Mouse (Mus musculus) hindbrain, embryonic 10.5 days (tissue): ENCODE data around the gene Tmem88. TPM values are rescaled to one million over a fixed set of nuclear protein-coding genes. Genes with fewer than 3 reads are reported as not detected.

Experiments used
- DNase-seq: peaks from one replicate; pipeline ENCODE4 v3.0.0-alpha.2; 2017; ENCODE audit warnings: low spot score
- H3K27ac ChIP-seq: fragments of 300-500 bp; sonication (generic); 2 replicates; pipeline ENCODE4 v1.5.1; 2016; ENCODE audit warnings: mild to moderate bottlenecking, moderate library complexity
- H3K27me3 ChIP-seq: fragments of 300-500 bp; sonication (generic); 2 replicates; pipeline ENCODE4 v1.6.1; 2016; ENCODE audit warnings: mild to moderate bottlenecking; ENCODE audit not compliant: poor library complexity, insufficient read depth, severe bottlenecking
- H3K36me3 ChIP-seq: fragments of 300-500 bp; sonication (generic); 2 replicates; pipeline ENCODE4 v1.6.1; 2016; ENCODE audit warnings: mild to moderate bottlenecking, moderate library complexity
- H3K4me1 ChIP-seq: fragments of 300-500 bp; sonication (generic); replicated peaks from 2 replicates; pipeline ENCODE4 v1.6.1; 2016; ENCODE audit warnings: mild to moderate bottlenecking
- H3K4me3 ChIP-seq: fragments of 300-500 bp; sonication (generic); 2 replicates; pipeline ENCODE4 v1.5.1; 2016; ENCODE audit warnings: mild to moderate bottlenecking, moderate library complexity
- H3K9me3 ChIP-seq: fragments of 300-500 bp; sonication (generic); 2 replicates; pipeline ENCODE4 v1.6.1; 2016; ENCODE audit warnings: mild to moderate bottlenecking, moderate library complexity
- WGBS: fragments of 180-500 bp; shearing (Covaris S2); methylation state at CpG from one replicate; pipeline ENCODE4 v1.1.7; 2016; 5-methylcytosine and 5-hydroxymethylcytosine counted together
- polyA plus RNA-seq: library from polyadenylated mRNA; unstranded; fragments of >200 nt; fragmentation: Nextera tagmentation; extraction: Ambion mirVana; gene quantifications from 2 replicates; pipeline ENCODE4 v1.2.1, GENCODE M21; 2016

Tmem88 gene
- polyA plus RNA-seq, 1 experiment from 2014 or later, result 22.1 TPM

DNA sequence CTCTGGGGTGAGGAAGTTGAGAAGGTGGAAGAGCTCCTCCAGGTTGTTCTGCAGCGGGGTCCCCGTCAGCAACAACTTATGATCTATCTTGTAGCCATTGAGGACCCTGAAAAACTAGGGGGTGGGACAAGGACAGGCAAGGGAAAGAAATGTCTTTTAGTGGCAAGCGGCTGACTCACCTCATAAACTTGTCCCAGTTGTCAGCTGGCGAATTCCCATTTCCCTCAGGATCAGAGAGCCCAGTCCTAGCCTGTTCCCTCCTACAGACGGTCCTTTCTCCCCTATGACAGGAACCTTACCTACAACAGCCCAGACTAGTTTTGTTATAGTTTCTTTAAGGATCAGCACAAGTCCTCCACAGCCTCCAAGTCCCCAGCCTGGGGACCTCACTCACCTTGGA, 41.5 kb downstream of the Tmem88 start:
- Histone ChIP-seq H3K36me3 (peaks cover 99% of the 10 kb centered on the region), H3K27me3 (no peaks in the 10 kb centered on the region), H3K4me1 (peaks cover 6% of the 10 kb centered on the region; the same call in 1 of the 2 replicates), H3K9me3 (no peaks in the 10 kb centered on the region), H3K4me3 (no peak overlapping the region), H3K27ac (no peak overlapping the region)
- WGBS, result 96% methylated on average over 5 of the region's 5 CpGs
- DNase-seq, result no peak

Other genes starting within 250 kb of the Tmem88 start
- not detected in 2 replicates for gene Alox12b, start 241.2 kb downstream of the Tmem88 start, polyA plus RNA-seq
- gene Alox8, start 200.4 kb downstream of the Tmem88 start, polyA plus RNA-seq, result 0.10 TPM in 1 of 2 replicates, not detected in the other
- gene Gucy2e, start 161.2 kb downstream of the Tmem88 start, polyA plus RNA-seq, result 0.06 and 0.09 TPM in 2 replicates
- gene Cntrob, start 74.5 kb downstream of the Tmem88 start, polyA plus RNA-seq, result 34.2 and 36.7 TPM in 2 replicates
- 189 and 208 TPM in 2 replicates for gene Trappc1, start 74.3 kb downstream of the Tmem88 start, polyA plus RNA-seq
- gene Kcnab3, start 72.0 kb downstream of the Tmem88 start, polyA plus RNA-seq, result 1.2 and 2.7 TPM in 2 replicates
- gene Rnf227, start 57.8 kb downstream of the Tmem88 start, polyA plus RNA-seq, result 18.0 and 19.9 TPM in 2 replicates
- 45.1 and 46.9 TPM in 2 replicates for gene Chd3, start 28.8 kb downstream of the Tmem88 start, polyA plus RNA-seq
- gene Naa38, start 2.7 kb downstream of the Tmem88 start, polyA plus RNA-seq, result 148 and 159 TPM in 2 replicates
- gene Cyb5d1, start 2.6 kb downstream of the Tmem88 start, polyA plus RNA-seq, result 47.2 and 51.7 TPM in 2 replicates
- 37.9 and 43.4 TPM in 2 replicates for gene Kdm6b, start 15.4 kb upstream of the Tmem88 start, polyA plus RNA-seq
- gene Dnah2, start 150.9 kb upstream of the Tmem88 start, polyA plus RNA-seq, result 2.0 and 2.6 TPM in 2 replicates
- 61.9 and 67.2 TPM in 2 replicates for gene Efnb3, start 162.0 kb upstream of the Tmem88 start, polyA plus RNA-seq
- 40.6 and 41.4 TPM in 2 replicates for gene Wrap53, start 182.0 kb upstream of the Tmem88 start, polyA plus RNA-seq
- gene Trp53, start 182.1 kb upstream of the Tmem88 start, polyA plus RNA-seq, result 166 and 173 TPM in 2 replicates
- gene Atp1b2, start 207.7 kb upstream of the Tmem88 start, polyA plus RNA-seq, result 7.5 and 7.8 TPM in 2 replicates
- not detected in 2 replicates for gene Shbg, start 219.7 kb upstream of the Tmem88 start, polyA plus RNA-seq
- 15.4 and 24.5 TPM in 2 replicates for gene Sat2, start 223.8 kb upstream of the Tmem88 start, polyA plus RNA-seq
- gene Fxr2, start 234.8 kb upstream of the Tmem88 start, polyA plus RNA-seq, result 37.9 and 47.4 TPM in 2 replicates